Mouse (Mus musculus) kidney, embryonic 14.5 days (tissue): ENCODE measurements at regions not wholly inside any gene's neighbourhood (a gene's known extent, or its start where the extent isn't known, plus 50 kb on each side); places are given as distances from the start of the nearest gene placed in this dataset.
A peak's percentile ranks its signal among the peaks of the same experiment; 100 is the strongest.

Experiments used
- ATAC-seq: fragments of 200-750 bp; cut with Nextera tagmentation; 2 replicates; pipeline ENCODE4 v1.8.0; 2017; ENCODE audit warnings: moderate number of reproducible peaks, mild to moderate bottlenecking, moderate TSS enrichment, moderate library complexity; ENCODE audit not compliant: low FRiP score, low TSS enrichment
- H3K27ac ChIP-seq: fragments of 300-500 bp; sonication (generic); 2 replicates; pipeline ENCODE4 v1.5.1; 2014; ENCODE audit warnings: low read depth, mild to moderate bottlenecking, low read length, moderate library complexity, mixed read lengths
- H3K27me3 ChIP-seq: fragments of 300-500 bp; sonication (generic); 2 replicates; pipeline ENCODE4 v1.6.1; 2014; ENCODE audit warnings: mild to moderate bottlenecking, low read length; ENCODE audit not compliant: control insufficient read depth, insufficient read depth
- H3K36me3 ChIP-seq: fragments of 300-500 bp; sonication (generic); 2 replicates; pipeline ENCODE4 v1.6.1; 2014; ENCODE audit warnings: low read length, mixed read lengths; ENCODE audit not compliant: control insufficient read depth, insufficient read depth
- H3K4me1 ChIP-seq: fragments of 300-500 bp; sonication (generic); 2 replicates; pipeline ENCODE4 v1.6.1; 2014; ENCODE audit warnings: low read length, mixed read lengths; ENCODE audit not compliant: control insufficient read depth, insufficient read depth
- H3K4me2 ChIP-seq: fragments of 300-500 bp; sonication (generic); replicated peaks from 2 replicates; pipeline ENCODE4 v1.6.1; 2014; ENCODE audit warnings: low read depth, mild to moderate bottlenecking, low read length
- H3K4me3 ChIP-seq: fragments of 300-500 bp; sonication (generic); 2 replicates; pipeline ENCODE4 v1.5.1; 2014; ENCODE audit warnings: mild to moderate bottlenecking, low read length
- H3K9ac ChIP-seq: fragments of 300-500 bp; sonication (generic); 2 replicates; pipeline ENCODE4 v1.6.1; 2014; ENCODE audit warnings: low read depth, mild to moderate bottlenecking, low read length, moderate library complexity
- H3K9me3 ChIP-seq: fragments of 300-500 bp; sonication (generic); 2 replicates; pipeline ENCODE4 v1.6.1; 2016; ENCODE audit warnings: low read length; ENCODE audit not compliant: control insufficient read depth
- WGBS: fragments of 180-500 bp; shearing (Covaris S2); extraction: QIAGEN DNeasy Blood & Tissue Kit; methylation state at CpG from one replicate; pipeline ENCODE4 v1.1.7; 2014; 5-methylcytosine and 5-hydroxymethylcytosine counted together

DNA sequence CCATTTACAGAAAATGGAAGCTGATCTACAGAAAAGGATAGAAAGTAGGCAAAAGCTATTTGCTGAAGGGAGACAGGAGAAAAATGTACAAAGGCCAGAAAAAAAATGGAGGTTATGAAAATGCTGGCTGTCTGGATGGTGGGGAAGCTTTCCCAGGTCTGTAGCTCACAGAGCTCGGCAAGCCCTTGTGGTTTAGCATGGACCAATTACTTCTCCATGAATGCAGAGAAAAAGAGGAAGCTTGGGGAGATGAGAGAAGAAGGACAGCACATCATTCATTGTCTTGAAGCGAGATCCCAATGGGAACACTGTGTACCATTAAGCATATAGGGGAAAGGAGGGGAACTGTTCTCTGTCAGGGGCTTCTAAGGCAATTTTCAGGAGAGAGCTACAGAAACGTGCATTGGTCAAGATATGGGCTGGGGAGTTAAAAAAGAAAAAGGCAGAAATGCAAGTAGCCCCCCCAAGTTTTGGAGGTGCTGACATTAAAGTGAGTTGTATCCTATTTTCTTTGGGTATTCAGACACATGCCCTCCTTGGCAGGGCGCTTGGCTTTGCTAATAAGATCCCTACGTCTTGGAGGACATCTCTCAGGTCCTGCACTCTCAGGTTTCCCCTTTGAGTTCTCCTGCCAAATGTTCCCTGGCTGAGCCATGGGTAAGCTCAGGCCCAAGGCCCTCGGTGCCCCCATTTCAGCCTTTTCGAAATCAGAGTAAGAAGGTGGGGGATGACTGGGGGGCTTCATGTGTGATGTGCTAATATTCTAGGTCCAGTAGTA lies 105.8 kb upstream of the Jun start:
- 91% methylated on average over 7 of the region's 7 CpGs for WGBS

DNA sequence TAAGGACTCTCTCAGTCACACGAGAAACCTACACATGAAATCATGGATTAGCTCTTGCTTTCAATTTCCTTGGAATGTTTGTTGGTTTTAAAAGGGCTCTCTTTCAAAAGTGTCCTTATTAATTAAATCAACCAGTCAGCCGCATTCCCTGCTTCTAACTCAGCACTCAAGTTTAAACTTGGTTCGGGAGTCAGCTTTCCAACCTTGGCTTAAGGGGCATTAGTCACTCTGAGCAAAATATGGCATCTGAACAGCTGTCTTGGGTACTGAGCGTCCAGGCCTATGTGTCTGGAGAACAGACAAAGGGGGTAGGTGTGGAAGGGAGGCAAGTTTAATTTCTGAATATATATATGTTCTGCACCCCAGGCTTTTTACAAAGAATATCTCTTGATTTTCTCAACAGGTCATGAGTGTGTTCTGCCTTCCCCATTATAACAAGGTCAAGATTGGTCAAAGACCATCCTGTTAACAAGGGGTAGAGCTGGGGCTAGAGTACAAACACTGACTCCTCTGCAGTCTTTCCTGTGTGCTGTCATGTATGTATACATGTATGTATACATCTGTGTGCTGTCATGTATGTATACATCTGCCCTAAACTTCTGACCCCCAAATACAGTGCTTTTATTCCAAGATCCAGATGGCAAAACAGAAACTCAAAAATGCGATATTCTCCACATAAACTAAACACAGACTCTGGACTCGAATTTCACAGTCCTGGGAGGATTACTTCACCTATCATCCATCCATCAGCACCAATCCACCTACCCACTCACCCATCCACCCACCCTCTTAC lies 106.8 kb upstream of the Jun start:
- H3K36me3 ChIP-seq = no peaks in the 10 kb centered on the region
- no peaks in the 10 kb centered on the region for H3K9me3 ChIP-seq
- WGBS = 66% methylated on average over 6 of the region's 6 CpGs
- no peak for ATAC-seq
- H3K4me1 ChIP-seq = peaks cover 27% of the 10 kb centered on the region
- no peak overlapping the region for H3K27ac ChIP-seq
- H3K9ac ChIP-seq = no peak overlapping the region
- H3K4me2 ChIP-seq = no peak overlapping the region
- H3K27me3 ChIP-seq = no peaks in the 10 kb centered on the region
- no peak overlapping the region for H3K4me3 ChIP-seq

More for the DNA sequence above, 105.8 kb upstream of the Jun start:
- Histone ChIP-seq H3K9me3 (no peaks in the 10 kb centered on the region), H3K9ac (no peak overlapping the region), H3K4me3 (no peak overlapping the region), H3K36me3 (no peaks in the 10 kb centered on the region), H3K27ac (no peak overlapping the region), H3K27me3 (no peaks in the 10 kb centered on the region), H3K4me1 (peaks cover 27% of the 10 kb centered on the region), H3K4me2 (no peak overlapping the region)
- ATAC-seq = no peak

DNA sequence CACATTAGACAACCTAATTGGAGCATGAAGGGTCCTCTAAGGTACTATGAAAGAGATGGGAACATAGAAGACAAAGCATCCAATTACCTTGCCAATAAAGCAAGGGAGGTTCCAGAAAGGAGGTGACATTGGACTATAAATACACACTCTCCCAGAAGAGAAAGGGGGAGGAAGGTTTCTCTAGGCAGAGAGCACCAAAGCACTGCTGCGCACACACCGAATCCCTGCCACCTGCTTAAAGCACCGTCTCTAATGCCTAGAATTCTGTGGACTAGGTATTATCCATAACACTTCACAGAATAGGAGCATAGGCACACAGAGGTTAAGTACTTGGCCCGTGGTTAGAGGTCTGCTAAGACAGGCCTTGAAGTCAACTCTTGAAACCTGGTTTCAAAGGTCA lies 107.8 kb upstream of the Jun start:
- Histone ChIP-seq H3K9me3 (no peaks in the 10 kb centered on the region), H3K9ac (no peak overlapping the region), H3K4me3 (no peak overlapping the region), H3K4me2 (no peak overlapping the region), H3K4me1 (peaks cover 20% of the 10 kb centered on the region), H3K36me3 (no peaks in the 10 kb centered on the region), H3K27ac (no peak overlapping the region), H3K27me3 (no peaks in the 10 kb centered on the region)
- ATAC-seq = no peak
- 60% methylated on average over 4 of the region's 4 CpGs for WGBS

DNA sequence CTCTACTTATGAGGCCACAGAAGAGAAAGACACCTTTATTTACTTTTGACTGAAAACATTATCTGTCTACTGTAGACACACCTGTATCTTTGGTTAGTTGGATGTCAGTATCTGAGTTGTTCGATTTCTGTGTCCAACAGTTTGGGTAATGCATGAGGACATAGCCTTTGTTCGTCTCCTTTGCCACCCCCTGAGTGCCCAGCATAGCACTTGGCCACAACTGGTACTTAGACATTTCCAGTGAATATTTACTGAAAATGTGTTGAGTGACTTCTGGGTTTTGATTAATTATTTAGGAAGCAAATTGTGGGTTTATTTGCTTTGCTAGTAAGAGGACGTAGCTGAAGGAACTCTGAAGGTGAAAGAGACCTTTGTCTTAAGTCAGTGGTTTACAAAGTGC lies 108.4 kb upstream of the Jun start:
- no peak for ATAC-seq
- no peak overlapping the region for H3K9ac ChIP-seq
- H3K9me3 ChIP-seq = no peaks in the 10 kb centered on the region
- H3K4me1 ChIP-seq = peaks cover 20% of the 10 kb centered on the region
- no peaks in the 10 kb centered on the region for H3K27me3 ChIP-seq
- H3K36me3 ChIP-seq = no peaks in the 10 kb centered on the region
- 76% methylated on average over 3 of the region's 3 CpGs for WGBS
- H3K27ac ChIP-seq = no peak overlapping the region; the same call in 1 of the 2 replicates
- H3K4me3 ChIP-seq = no peak overlapping the region
- H3K4me2 ChIP-seq = peak overlapping the region; percentile 68; the same call in 1 of the 2 replicates

DNA sequence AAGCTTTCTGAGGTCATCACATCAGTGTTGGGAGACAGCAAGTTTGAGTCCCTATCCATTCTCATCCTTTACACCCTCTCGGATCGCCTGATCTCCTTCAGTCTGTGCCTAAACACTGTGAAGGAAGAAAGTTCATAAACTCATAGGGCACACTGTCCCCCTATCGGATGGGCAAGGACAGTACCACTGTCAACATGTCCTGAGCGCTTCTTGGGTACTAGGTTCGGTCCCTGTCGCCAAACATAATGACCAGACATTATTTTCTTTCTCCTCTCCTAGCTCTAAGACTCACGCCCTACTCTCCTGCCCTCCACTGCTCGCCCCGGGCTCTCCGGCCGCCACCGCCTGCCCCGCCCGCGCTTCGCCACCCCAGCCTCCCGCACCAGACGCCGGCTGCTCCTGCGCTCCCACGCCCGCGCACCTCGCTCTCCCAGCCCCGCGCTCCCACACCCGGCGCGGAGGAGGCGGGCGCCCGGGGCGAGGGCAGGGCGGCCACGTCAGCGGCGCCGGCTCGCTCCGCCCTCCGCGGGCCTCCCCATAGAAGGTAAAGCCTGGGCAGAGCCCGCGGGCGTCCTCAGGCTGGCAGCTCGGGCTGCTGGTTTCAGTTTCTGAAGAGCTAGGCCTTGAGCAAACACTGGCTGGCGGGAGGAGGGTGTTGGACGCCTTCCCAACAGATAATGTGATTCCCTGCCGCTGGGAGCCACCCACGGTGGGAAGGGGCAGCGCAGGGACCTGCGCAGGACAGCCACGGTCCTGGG lies 109.1 kb upstream of the Jun start:
- Histone ChIP-seq H3K4me1 (peaks cover 15% of the 10 kb centered on the region), H3K27ac (peak overlapping the region; percentile 92), H3K27me3 (no peaks in the 10 kb centered on the region), H3K36me3 (no peaks in the 10 kb centered on the region), H3K4me2 (peak overlapping the region; percentile 68), H3K9me3 (no peaks in the 10 kb centered on the region), H3K4me3 (peak overlapping the region; percentile 46), H3K9ac (peak overlapping the region; percentile 69)
- ATAC-seq = peak; percentile 94
- WGBS = under 1% methylated on average over 53 of the region's 53 CpGs

DNA sequence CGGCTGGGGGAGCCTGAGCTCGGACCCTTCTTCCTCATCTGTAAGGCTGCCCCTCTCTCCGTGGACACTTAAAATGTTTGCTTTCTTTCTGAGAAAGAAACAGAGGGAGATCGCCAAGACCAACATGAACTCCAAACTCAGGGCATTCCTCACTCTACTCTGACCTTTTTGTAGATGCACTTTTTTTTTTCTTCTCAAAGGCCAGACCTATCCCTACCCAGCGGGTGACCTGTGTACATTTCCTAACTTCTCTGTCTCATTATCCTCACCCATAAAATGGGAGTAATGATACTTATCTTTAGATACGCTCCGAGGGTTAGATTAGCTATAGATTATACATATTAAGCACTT lies 109.6 kb upstream of the Jun start:
- 14% methylated on average over 7 of the region's 7 CpGs for WGBS
- peak overlapping the region; percentile 68 for H3K4me2 ChIP-seq
- peak overlapping the region; percentile 92 for H3K27ac ChIP-seq
- peaks cover 13% of the 10 kb centered on the region for H3K4me1 ChIP-seq
- no peaks in the 10 kb centered on the region for H3K36me3 ChIP-seq
- H3K9ac ChIP-seq = peak overlapping the region; percentile 69
- peak; percentile 16; the same call in 1 of the 2 replicates for ATAC-seq
- no peaks in the 10 kb centered on the region for H3K9me3 ChIP-seq
- H3K27me3 ChIP-seq = no peaks in the 10 kb centered on the region
- H3K4me3 ChIP-seq = peak overlapping the region; percentile 46

DNA sequence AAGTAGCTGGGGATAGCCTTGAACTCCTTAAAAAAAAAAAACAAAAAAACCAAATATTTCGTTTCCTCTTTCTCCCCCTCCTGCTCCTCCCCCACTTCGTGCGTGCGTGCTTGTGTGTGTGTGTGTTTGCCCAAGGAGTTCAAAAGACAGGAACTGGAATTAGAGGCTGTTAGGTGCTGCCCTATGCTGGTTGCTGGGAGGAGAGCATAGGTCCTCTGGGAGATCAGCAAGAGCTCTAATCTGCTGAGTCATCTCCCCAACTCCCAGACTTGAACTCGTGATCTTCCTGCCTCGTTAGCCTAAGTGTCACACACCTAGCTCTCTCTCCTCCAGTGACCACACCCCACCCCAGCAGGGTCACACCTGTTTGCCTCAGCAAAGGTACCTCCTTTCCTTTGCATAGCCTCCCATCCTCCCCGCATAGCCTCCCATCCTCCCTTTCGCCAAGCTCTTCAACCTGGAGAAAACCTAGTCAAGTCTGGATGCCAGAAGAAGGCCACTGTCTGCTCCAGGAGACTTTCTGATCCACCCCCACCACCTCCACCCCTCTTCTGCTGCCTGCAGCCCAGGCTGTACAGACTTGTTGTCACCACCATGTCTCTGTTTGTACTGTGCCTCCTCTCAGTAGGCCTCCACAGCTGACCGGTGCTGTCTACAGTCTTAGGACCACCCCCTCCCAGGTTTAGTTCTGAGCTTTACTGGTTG lies 110.5 kb upstream of the Jun start:
- WGBS = 53% methylated on average over 9 of the region's 9 CpGs
- no peaks in the 10 kb centered on the region for H3K27me3 ChIP-seq
- H3K27ac ChIP-seq = no peak overlapping the region
- ATAC-seq = no peak
- H3K9me3 ChIP-seq = no peaks in the 10 kb centered on the region
- H3K4me2 ChIP-seq = no peak overlapping the region
- peaks cover 8% of the 10 kb centered on the region for H3K4me1 ChIP-seq
- no peak overlapping the region for H3K4me3 ChIP-seq
- no peaks in the 10 kb centered on the region for H3K36me3 ChIP-seq
- H3K9ac ChIP-seq = no peak overlapping the region

DNA sequence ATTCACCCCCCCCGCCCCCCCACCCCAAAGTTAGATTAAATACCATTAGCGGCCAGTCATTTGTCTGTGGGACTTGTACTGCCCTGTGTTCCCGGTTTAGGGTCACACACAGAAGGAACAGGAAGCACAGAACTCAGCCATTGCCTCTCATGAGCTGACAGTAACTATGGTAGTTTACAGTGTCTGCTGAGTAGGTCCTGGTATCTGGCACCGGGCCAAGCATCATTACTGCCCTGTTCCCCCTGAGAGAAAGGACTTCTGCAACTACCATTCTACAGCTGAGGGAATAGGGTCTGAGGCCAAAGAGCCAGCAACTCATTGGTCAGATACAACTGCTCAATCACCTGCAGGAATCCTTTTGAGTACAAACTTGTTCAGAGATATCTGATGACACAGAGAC lies 111.4 kb upstream of the Jun start:
- WGBS = 73% methylated on average over 4 of the region's 4 CpGs
- H3K27ac ChIP-seq = no peak overlapping the region
- peaks cover 8% of the 10 kb centered on the region for H3K4me1 ChIP-seq
- no peak overlapping the region for H3K4me2 ChIP-seq
- no peaks in the 10 kb centered on the region for H3K27me3 ChIP-seq
- H3K4me3 ChIP-seq = no peak overlapping the region
- H3K36me3 ChIP-seq = no peaks in the 10 kb centered on the region
- no peak overlapping the region for H3K9ac ChIP-seq
- H3K9me3 ChIP-seq = no peaks in the 10 kb centered on the region
- no peak for ATAC-seq
